Mouse (Mus musculus) brain, embryonic 14.5 days (tissue): ENCODE measurements around the gene Cyp2a5.
"Not testable (repeated sequence)": the region's sequence is repeated elsewhere in the genome, so short reads cannot be mapped to it uniquely, and the experiment has no call there.

Experiments used
- CTCF ChIP-seq: fragments of 200-500 bp; IDR thresholded peaks from 2 replicates; pipeline ENCODE4 v1.5.1; 2012; ENCODE audit warnings: inconsistent platforms, mild to moderate bottlenecking, moderate library complexity, borderline replicate concordance; ENCODE audit not compliant: insufficient read depth, insufficient read length; ENCODE audit errors: extremely low read depth
- POLR2A ChIP-seq: fragments of 200-500 bp; IDR thresholded peaks from 2 replicates; pipeline ENCODE4 v1.6.1; 2012; ENCODE audit warnings: mild to moderate bottlenecking, inconsistent platforms, borderline replicate concordance; ENCODE audit not compliant: poor library complexity, insufficient read depth, insufficient read length, severe bottlenecking; ENCODE audit errors: extremely low read depth

DNA sequence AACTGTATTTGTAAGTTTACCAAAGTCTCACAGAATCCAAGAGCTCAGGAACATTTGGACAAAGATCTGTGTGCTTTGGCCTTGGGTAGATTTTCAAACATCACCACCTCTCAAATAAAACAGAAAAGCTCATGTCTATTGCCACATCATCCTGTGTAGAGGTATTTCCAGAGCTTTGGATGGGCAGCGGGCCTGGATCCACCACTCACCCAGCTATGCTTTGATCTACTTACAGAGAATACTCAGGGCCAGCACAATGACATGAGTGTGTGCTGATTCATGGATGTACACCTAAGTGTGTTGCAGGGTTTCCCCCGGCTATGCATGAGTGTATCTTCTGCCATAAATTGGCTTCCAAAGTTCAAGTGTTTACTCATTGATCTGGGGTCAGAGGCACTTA is 8.3 kb downstream of the Cyp2a5 start:
- not testable (repeated sequence) for TF ChIP-seq CTCF, POLR2A
